Mouse (Mus musculus): ENCODE data around the gene Sh3bgrl3. TPM values are rescaled to one million over a fixed set of nuclear protein-coding genes. Genes with fewer than 3 reads are reported as not detected.

Sh3bgrl3 gene
- polyA plus RNA-seq, 1 experiment: 317 TPM

DNA sequence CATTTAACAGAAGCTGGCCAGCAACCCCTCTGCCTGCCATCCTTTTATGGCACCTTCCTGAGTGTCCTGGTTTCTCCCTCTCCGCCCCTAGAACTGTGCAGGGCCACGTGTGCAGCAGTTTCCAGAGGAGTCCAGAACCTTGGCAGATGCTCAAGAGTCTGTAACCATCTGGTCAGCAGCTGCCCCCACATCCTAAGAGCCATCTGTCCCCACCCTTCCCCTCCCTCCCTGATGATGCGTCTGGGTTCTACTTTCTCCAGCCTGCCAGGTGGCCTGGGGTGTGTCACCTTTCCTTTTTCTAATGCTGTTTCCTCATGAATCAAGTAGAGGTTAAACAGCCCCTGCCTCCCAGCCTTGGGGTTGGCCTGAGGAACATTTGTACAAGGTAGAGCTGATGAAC lies 6.3 kb downstream of the Sh3bgrl3 start:
- TF ChIP-seq CTCF (IDR thresholded peaks at IDR 0.05; ENCODE audit: borderline replicate concordance, insufficient read depth, low read length): no peak
- TF ChIP-seq POLR2A (IDR thresholded peaks at IDR 0.05; ENCODE audit: low read depth, low read length): no peak
- no peak overlapping the region for H3K4me3 ChIP-seq (ENCODE audit: insufficient read depth, low read length)

DNA sequence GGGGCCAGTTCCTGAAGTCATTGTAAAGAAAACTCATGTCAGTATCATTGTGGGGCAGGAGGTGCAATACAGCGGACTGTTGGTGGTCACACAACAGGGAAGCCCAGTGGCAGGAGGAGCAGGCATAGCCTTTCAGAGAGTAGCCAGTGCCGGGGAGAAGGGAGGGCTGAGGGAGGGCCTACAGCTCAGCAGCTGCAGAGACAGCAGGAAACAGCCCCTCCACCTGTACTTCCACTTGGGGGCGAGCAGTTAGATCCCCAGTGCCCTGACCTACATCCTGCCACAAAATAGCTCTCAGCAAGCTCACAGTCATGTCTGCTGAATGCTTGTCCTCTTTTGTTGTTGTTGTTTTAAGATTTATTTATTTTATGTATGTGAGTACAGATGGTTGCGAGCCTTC lies 7.0 kb downstream of the Sh3bgrl3 start:
- Histone ChIP-seq H3K27ac (ENCODE audit: insufficient read depth, low read length) (no peak overlapping the region), H3K4me3 (ENCODE audit: insufficient read depth, low read length) (no peak overlapping the region), H3K4me1 (ENCODE audit: control insufficient read depth, insufficient read depth, low read length) (no peaks in the 10 kb centered on the region)
- TF ChIP-seq CTCF (IDR thresholded peaks at IDR 0.05; ENCODE audit: borderline replicate concordance, insufficient read depth, low read length) (no peak), POLR2A (IDR thresholded peaks at IDR 0.05; ENCODE audit: low read depth, low read length) (no peak)

More for the DNA sequence above, 6.3 kb downstream of the Sh3bgrl3 start:
- H3K27ac ChIP-seq (ENCODE audit: insufficient read depth, low read length): no peak overlapping the region
- H3K4me1 ChIP-seq (ENCODE audit: control insufficient read depth, insufficient read depth, low read length): no peaks in the 10 kb centered on the region

GRCm38 (mm10) chr4:134120916-134121315 lies 7.7 kb downstream of the Sh3bgrl3 start:
- H3K4me3 ChIP-seq (ENCODE audit: insufficient read depth, low read length): no peak overlapping the region
- H3K27ac ChIP-seq (ENCODE audit: insufficient read depth, low read length): no peak overlapping the region
- H3K4me1 ChIP-seq (ENCODE audit: control insufficient read depth, insufficient read depth, low read length): no peaks in the 10 kb centered on the region
- no peak for TF ChIP-seq POLR2A (IDR thresholded peaks at IDR 0.05; ENCODE audit: low read depth, low read length)
- no peak for TF ChIP-seq CTCF (IDR thresholded peaks at IDR 0.05; ENCODE audit: borderline replicate concordance, insufficient read depth, low read length)

DNA sequence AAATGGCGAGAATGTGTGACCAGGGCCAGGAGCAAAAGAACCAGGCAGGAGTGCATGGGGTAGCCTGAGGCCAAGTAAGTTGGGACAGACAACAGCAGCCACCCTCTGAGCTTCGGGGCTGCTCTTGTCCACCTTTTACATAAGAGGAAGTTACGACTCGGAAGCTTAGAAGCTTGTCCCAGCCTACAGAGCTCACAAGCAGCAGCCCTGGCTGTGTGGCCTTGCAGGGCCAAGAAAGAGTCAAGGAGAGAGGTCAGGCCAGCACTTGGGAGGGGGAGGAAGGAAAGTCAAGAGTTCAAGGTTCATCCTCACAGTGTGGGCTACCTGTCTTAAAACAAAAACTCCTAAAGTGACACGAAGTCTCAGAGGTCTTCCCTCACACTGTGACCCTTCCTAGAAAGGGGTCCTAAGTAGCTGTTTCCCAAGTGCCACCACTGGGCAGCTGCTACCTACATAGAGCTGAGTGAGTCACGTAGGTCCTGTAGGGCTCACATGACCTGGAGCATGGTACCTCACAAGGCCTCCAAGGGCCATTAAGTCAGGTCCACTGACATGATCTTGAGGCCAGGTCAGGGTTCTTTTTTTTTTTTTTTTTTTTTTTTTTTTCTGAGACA lies 8.3 kb downstream of the Sh3bgrl3 start:
- H3K4me3 ChIP-seq (ENCODE audit: insufficient read depth, low read length): no peak overlapping the region
- no peaks in the 10 kb centered on the region for H3K4me1 ChIP-seq (ENCODE audit: control insufficient read depth, insufficient read depth, low read length)
- TF ChIP-seq CTCF (IDR thresholded peaks at IDR 0.05; ENCODE audit: borderline replicate concordance, insufficient read depth, low read length): no peak
- no peak for TF ChIP-seq POLR2A (IDR thresholded peaks at IDR 0.05; ENCODE audit: low read depth, low read length)
- H3K27ac ChIP-seq (ENCODE audit: insufficient read depth, low read length): no peak overlapping the region

- Histone ChIP-seq H3K4me1 (ENCODE audit: control insufficient read depth, insufficient read depth, low read length) (no peaks in the 10 kb centered on the region), H3K27ac (ENCODE audit: insufficient read depth, low read length) (no peak overlapping the region)
- TF ChIP-seq CTCF (IDR thresholded peaks at IDR 0.05; ENCODE audit: borderline replicate concordance, insufficient read depth, low read length) (0 out of 2 replicates have a peak, but pooled peaks have one; percentile 16), POLR2A (IDR thresholded peaks at IDR 0.05; ENCODE audit: low read depth, low read length) (no peak)
These were observed 8.9 kb downstream of the Sh3bgrl3 start for GRCm38 (mm10) chr4:134119644-134120043.

DNA sequence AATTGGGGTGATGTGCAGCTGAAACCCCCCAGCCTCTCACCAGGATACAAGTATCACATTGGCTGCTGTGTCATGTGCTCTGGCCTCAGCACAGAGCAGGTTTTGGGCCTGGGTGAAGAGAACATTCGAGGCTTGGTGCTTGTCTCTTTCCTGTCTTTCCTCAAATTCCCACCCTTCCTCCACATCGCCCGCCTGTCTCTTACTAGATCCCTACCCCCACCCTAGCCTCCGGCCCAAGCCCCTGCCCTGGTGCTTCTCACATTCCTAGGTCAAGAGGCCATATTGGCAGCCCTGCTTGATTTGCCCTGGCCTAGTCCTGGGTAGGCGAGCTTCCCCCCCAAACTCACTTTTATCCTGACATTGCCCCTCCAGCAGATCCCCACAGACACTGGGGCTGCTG lies 9.5 kb downstream of the Sh3bgrl3 start:
- TF ChIP-seq POLR2A (IDR thresholded peaks at IDR 0.05; ENCODE audit: low read depth, low read length): no peak
- no peak for TF ChIP-seq CTCF (IDR thresholded peaks at IDR 0.05; ENCODE audit: borderline replicate concordance, insufficient read depth, low read length)
- H3K27ac ChIP-seq (ENCODE audit: insufficient read depth, low read length): no peak overlapping the region

More at GRCm38 (mm10) chr4:134119644-134120043, 8.9 kb downstream of the Sh3bgrl3 start:
- no peak overlapping the region for H3K4me3 ChIP-seq (ENCODE audit: insufficient read depth, low read length)

DNA sequence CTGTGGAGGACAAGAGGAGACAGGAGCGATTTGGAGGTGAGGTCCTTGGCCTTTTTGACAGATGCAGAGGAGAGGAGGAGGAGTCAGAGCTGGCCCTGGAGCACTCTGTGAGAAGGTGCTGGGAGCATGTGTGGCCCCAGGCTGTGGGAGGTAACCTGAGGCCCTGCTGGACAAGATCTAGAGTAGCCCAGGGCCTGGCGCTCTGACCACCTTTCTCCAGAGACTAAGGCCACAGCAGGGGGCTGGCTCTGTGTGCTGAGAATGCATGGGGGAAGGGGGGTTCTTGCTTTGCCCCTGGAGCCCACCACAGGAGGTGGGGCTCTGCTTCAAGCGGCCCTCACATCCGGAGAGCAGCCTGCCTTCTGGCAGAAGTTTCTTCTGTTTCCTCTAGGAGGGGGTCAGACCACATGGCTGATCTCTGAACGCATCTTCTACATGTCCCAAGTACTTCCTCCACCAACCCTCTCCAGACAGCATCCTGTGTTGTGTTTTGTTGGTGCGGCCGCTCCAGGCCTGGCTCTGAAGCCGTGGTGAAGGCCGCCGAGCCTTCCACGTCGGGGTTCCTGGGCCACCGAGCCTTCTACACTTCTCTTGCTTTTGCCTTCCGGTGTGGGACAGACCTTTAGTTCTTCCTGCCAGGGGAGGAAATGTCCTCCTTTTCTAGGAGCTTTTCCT lies 10.3 kb downstream of the Sh3bgrl3 start:
- no peak overlapping the region for H3K4me3 ChIP-seq (ENCODE audit: insufficient read depth, low read length)
- TF ChIP-seq POLR2A (IDR thresholded peaks at IDR 0.05; ENCODE audit: low read depth, low read length): no peak
- TF ChIP-seq CTCF (IDR thresholded peaks at IDR 0.05; ENCODE audit: borderline replicate concordance, insufficient read depth, low read length): no peak
- H3K4me1 ChIP-seq (ENCODE audit: control insufficient read depth, insufficient read depth, low read length): no peaks in the 10 kb centered on the region
- H3K27ac ChIP-seq (ENCODE audit: insufficient read depth, low read length): no peak overlapping the region

More for the DNA sequence above, 9.5 kb downstream of the Sh3bgrl3 start:
- H3K4me1 ChIP-seq (ENCODE audit: control insufficient read depth, insufficient read depth, low read length): no peaks in the 10 kb centered on the region
- no peak overlapping the region for H3K4me3 ChIP-seq (ENCODE audit: insufficient read depth, low read length)

DNA sequence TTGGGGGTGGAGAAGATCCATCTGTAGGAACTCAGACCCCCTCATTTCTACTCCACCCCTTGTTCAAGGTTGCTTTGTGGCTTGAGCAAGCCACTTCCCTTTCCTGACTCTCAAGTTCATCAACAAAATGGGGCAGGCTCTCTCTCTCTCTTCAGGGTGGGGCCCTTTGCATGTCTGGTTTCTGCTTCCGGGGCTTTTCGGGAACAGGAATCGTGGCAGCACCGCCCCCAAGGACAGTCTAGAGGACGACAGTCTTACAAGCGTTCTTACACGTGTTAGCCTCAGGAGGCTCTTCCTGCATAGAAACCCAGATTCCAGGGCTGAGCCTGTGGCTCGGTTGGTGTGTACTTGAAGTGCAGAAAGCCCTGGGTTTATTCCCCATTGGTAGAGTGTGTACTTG lies 11.6 kb downstream of the Sh3bgrl3 start:
- Histone ChIP-seq H3K27ac (ENCODE audit: insufficient read depth, low read length) (no peak overlapping the region), H3K4me1 (ENCODE audit: control insufficient read depth, insufficient read depth, low read length) (no peaks in the 10 kb centered on the region), H3K4me3 (ENCODE audit: insufficient read depth, low read length) (no peak overlapping the region)
- no peak for TF ChIP-seq CTCF (IDR thresholded peaks at IDR 0.05; ENCODE audit: borderline replicate concordance, insufficient read depth, low read length)
- TF ChIP-seq POLR2A (IDR thresholded peaks at IDR 0.05; ENCODE audit: low read depth, low read length): no peak

GRCm38 (mm10) chr4:134116501-134116900 lies 12.1 kb downstream of the Sh3bgrl3 start:
- Histone ChIP-seq H3K4me3 (ENCODE audit: insufficient read depth, low read length) (no peak overlapping the region), H3K27ac (ENCODE audit: insufficient read depth, low read length) (no peak overlapping the region), H3K4me1 (ENCODE audit: control insufficient read depth, insufficient read depth, low read length) (no peaks in the 10 kb centered on the region)
- TF ChIP-seq CTCF (IDR thresholded peaks at IDR 0.05; ENCODE audit: borderline replicate concordance, insufficient read depth, low read length) (no peak), POLR2A (IDR thresholded peaks at IDR 0.05; ENCODE audit: low read depth, low read length) (no peak)
